Mouse (Mus musculus): ENCODE measurements around the gene Gm10037.
"Not testable (repeated sequence)": the region's sequence is repeated elsewhere in the genome, so short reads cannot be mapped to it uniquely, and the experiment has no call there.

The Gm10037 gene

DNA sequence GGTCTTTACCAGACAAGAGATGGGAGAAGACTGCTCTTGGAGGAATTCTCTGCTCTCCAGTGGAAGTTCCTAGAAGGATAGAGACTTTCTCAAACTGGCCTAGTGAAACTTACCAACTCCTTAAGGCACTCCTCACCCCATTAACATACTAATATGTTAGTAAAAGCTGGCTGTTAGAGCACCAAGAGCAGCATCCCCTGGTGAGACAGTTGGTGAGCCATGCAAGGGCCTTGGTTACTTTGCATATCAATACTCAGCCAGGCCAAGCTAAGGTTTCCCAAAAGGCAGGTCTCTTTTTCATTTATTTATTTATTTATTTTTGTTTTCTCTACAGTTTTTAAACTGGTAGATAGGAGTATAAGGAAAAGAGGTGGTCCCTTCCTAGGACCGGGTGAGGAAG is 26.4 kb downstream of the Gm10037 start:
- ChIA-PET CTCF (interaction anchor here (0.7 to 1.6 kb wide), 7 partner anchors 10 to 26 kb away, joined by 3 to 11 read pairs (median 4); partner anchors contain the start of gene Gm10037 (in 1 of the 4)), POLR2A (interaction anchor here in 2 of 4 experiments (0.6 to 1.9 kb wide), 6 partner anchors 13 to 220 kb away, joined by 3 to 8 read pairs (median 4); partner anchors contain the start of genes Gm49345 (in 1 of the 2) and Zfp729a (in 1 of the 2))

GRCm38 (mm10) chr13:67862508-67862907 is 31.6 kb downstream of the Gm10037 start:
- ChIA-PET POLR2A (interaction anchor here in 1 of 4 experiments (0.8 to 1.1 kb wide), 4 partner anchors 18 to 362 kb away, joined by 3 to 4 read pairs (median 3); partner anchors contain the start of genes Gm49345, Zfp58 and Zfp729a), CTCF (interaction anchor here in 2 of 4 experiments (0.7 to 0.9 kb wide), 2 partner anchors 10 to 32 kb away, joined by 3 read pairs; partner anchors contain the start of gene Gm10037 (in 1 of the 2))

DNA sequence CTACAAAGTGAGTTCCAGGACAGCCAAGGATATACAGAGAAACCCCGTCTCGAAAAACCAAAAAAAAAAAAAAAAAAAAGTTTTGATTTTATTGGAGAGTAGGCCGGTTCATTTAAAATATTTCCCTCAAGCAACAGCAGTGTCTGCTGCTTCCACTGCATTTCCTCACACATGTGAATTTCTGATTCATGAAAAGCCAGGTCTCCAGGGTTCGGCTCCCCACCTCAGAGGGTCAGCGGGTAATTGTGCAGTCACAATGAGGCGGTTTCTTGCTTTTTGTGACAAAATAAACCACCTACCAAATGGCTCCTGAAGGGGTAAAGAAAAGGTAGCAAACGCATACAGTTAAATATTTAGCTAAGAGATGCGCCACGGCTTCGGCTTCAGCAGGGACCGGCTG is 32.1 kb downstream of the Gm10037 start, which contains the start of gene BC048507:
TSS of gene BC048507 (plus strand) at position 301 of the 400 bp plus-strand sequence.
- POLR2A ChIA-PET, result interaction anchor here in 1 of 4 experiments (0.8 to 1.0 kb wide), 3 partner anchors 18 to 225 kb away, joined by 3 to 4 read pairs (median 3); partner anchors contain the start of genes Gm49345 and Zfp729a
- CTCF ChIA-PET, result interaction anchor here in 2 of 4 experiments (0.7 to 1.1 kb wide), 4 partner anchors 10 to 754 kb away, joined by 3 read pairs; partner anchors contain the start of gene Gm10037 (in 1 of the 2)

GRCm38 (mm10) chr13:67864764-67865350 is 34.0 kb downstream of the Gm10037 start:
- CTCF ChIA-PET, result interaction anchor here in 3 of 4 experiments (0.6 to 2.1 kb wide), 7 partner anchors 8 to 228 kb away, joined by 3 to 9 read pairs (median 3); no protein-coding TSS in a partner anchor

GRCm38 (mm10) chr13:67867899-67868298 is 37.0 kb downstream of the Gm10037 start:
- ChIA-PET POLR2A (interaction anchor here in 1 of 4 experiments (0.6 to 1.5 kb wide), 3 partner anchors 21 to 182 kb away, joined by 3 to 4 read pairs (median 3); no protein-coding TSS in a partner anchor), CTCF (interaction anchor here (0.7 to 2.1 kb wide), 11 partner anchors 8 to 201 kb away, joined by 3 to 7 read pairs (median 4); no protein-coding TSS in a partner anchor)

More at GRCm38 (mm10) chr13:67864764-67865350, 34.0 kb downstream of the Gm10037 start:
- POLR2A ChIA-PET, result interaction anchor here in 1 of 4 experiments (0.7 to 2.3 kb wide), 6 partner anchors 8 to 34 kb away, joined by 3 to 5 read pairs (median 3); partner anchors contain the start of gene Gm10037

DNA sequence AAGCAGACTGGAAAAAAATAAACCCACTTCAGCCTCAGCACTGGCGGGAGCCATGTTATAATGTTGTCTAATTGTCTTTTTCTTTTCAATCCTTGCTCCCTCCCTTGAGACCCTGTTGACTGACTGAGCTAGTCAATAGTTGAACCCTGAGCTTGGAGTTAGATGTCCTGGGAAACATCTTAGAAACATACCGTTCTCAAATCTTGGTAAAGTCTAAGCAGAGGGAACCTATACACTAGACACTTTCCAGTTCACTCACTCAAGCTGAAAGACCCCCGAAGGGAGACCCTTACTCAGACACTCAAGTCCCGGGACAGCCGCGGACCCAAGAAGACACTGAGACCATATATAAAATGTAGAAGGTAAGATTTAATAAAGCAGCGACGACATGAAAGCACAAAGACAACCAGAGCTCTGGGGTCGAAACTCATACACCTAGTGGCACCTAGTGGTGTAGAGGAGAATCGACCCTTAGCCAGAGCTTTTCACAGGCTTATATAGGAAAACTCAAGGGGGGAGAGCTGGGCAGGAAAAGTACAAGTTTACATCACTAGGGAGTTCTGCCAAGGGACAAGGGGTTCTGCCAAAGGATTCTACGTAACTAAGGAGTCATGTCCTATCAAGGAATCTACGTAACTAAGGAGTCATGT is 45.3 kb downstream of the Gm10037 start:
- CTCF ChIA-PET, result interaction anchor here in 2 of 4 experiments (0.6 to 0.8 kb wide), 2 partner anchors 8 to 264 kb away, joined by 3 to 4 read pairs; no protein-coding TSS in a partner anchor

DNA sequence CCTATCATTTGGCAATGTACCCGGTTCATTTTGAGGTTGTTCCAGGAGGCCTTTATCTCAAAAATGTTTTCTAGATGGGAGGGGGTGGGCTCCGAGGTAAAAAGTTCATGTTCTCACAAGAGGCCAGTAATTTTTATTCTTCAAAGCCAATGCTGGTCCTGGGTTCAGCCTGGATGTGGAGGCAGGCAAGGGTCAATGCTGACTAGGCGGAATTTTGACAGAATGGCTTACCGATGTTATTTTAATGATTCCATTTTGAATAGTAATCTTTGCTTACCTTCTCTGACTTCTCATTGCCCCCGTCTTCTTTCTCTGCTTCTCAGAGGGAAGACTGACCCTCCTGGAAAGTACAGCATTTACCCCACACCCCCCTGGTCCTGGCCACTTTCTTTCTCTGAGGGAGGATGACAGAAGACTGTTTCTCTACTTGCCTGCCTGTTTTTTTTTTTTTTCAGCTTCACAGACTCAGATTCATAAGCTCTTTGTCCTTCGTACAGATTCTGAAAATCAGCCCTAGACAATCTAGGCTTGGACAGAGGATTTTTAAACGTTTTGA is 45.9 kb downstream of the Gm10037 start:
- POLR2A ChIA-PET, result interaction anchor here in 1 of 4 experiments (0.6 kb wide), 1 partner anchor 78 kb away, joined by 3 read pairs; no protein-coding TSS in a partner anchor
- CTCF ChIA-PET, result interaction anchor here in 3 of 4 experiments (0.6 to 1.2 kb wide), 3 partner anchors 9 to 768 kb away, joined by 3 read pairs; partner anchors contain the start of gene Gm28557 (in 1 of the 3)

More for the DNA sequence above, 45.3 kb downstream of the Gm10037 start:
- POLR2A ChIA-PET, result not testable (repeated sequence)

GRCm38 (mm10) chr13:67883966-67884365 is 53.1 kb downstream of the Gm10037 start:
- ChIA-PET POLR2A (interaction anchor here in 1 of 4 experiments (0.8 kb wide), 1 partner anchor 11 kb away, joined by 3 read pairs; no protein-coding TSS in a partner anchor), CTCF (no interaction called here)
